Mouse (Mus musculus) T-cell, adult 66 days (primary cell): ENCODE results near the gene Zfp677. TPM values are rescaled to one million over a fixed set of nuclear protein-coding genes. Genes with fewer than 3 reads are reported as not detected.

Experiments used
- total RNA-seq, 2 experiments: library from RNA; stranded (reverse); gene quantifications; 3 replicates in 1 of 2; 4 replicates in 1 of 2; pipeline ENCODE4 v1.2.4; 2023

Zfp677 gene
- total RNA-seq = 1 to 10 TPM; 6.8 TPM

DNA sequence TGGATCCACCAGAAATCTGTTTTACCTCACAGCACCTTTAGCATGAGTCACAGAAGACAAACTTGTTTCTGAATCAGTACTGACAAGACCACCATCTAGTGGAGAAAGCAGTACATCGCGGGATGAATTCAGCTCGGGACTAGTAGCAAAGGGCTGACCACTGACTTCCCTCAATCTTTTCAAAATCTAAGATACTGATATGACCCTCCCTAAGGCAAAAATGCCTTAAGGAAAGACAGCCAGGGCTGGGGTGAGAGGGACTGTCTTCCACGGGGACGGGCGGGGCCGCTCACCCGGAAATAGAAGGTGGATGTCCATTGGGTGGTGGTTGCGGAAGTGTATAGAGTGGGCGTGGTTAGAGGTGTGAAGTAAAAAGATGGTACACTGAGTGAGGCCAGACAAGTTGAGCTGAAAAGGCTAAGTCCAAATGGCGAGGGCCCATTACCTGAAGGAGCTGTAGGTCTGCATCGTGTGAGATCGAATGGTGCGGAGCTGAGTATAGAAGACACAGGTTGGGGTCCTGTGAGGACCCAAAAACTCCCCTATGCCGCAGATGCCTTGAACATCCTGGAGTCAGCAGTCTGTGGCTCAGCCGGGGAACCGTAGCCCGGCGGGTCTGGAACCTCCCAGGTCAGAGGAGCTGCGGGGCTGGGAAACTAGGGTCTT lies at the start of gene Zfp677:
Gene Zfp677, plus strand, starts transcription at position 358 of the 666 bp plus-strand sequence.

DNA sequence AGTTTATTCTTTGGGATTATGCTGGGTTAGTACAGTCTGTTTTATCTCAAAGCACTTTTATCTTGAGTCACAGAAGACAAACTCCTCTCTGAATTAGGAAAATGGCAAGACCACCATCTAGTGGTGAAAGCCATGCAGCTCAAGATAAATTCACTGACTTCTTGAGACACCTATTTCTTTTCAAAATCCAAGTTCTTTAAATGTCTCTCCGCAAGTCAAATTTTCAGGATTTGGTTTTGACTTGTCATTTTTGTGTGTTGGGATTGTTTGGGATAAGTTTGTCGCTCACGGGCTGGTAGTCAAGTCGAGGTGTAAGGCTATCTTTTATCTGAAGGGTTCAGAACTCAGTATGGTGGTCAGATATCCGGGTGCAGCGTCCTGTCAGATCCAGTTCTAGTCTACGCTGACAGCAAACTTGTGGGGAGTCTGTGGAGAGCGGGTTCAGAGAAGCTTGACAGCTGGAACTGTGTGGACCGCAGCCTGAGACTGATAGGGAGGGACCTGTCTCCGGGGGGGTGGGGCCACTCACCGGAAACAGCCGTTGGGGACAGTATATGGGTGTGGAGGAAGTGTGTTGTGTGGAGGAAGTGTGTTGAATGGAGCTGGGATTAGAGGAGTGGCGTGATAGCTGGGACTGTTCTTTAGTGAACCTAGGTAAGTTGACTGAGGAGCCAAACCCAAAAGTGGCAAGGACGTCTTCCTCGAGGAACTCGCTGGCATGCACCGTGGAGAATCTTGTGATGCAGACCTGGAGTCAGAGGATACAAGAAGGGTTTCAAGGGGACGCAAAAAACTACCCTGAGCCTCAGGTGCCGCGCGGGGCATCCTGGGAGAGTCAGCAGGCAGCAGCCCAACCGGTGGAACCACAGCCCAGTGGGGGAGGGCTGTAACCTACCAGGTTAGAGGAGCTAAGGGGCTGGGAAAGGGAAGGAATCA lies 39.4 kb downstream of the Zfp677 start, which contains the start of gene Zfp54:
Gene Zfp54, plus strand, starts transcription at position 564 of the 936 bp plus-strand sequence.

Other genes starting within 250 kb of the Zfp677 start
- gene Vmn1r234, start 157.7 kb upstream of the Zfp677 start, total RNA-seq = not detected
- gene Vmn1r235, start 127.3 kb upstream of the Zfp677 start, total RNA-seq = not detected
- gene Vmn1r236, start 100.8 kb upstream of the Zfp677 start, total RNA-seq = not detected
- gene Vmn1r237, start 71.9 kb upstream of the Zfp677 start, total RNA-seq = not detected
- gene Zfp54, start 39.5 kb downstream of the Zfp677 start, total RNA-seq = 1 to 10 TPM; 1.9 to 2.7 TPM
- 10 to 100 TPM; 21.6 to 22.3 TPM for gene Zfp51, start 66.6 kb downstream of the Zfp677 start, total RNA-seq
- 10 to 100 TPM; 26.1 to 33.3 TPM for gene Zfp53, start 105.2 kb downstream of the Zfp677 start, total RNA-seq
- gene Zfp52, start 151.8 kb downstream of the Zfp677 start, total RNA-seq = 1 to 10 TPM; 7.0 to 8.9 TPM
- 1 to 10 TPM; 1.5 to 2.7 TPM for gene Zfp948, start 183.3 kb downstream of the Zfp677 start, total RNA-seq